Mouse (Mus musculus): ENCODE measurements at regions not wholly inside any gene's neighbourhood (a gene's known extent, or its start where the extent isn't known, plus 50 kb on each side); places are given as distances from the start of the nearest gene placed in this dataset.
A peak's percentile ranks its signal among the peaks of the same experiment; 100 is the strongest.

- no peak for DNase-seq
Measured at GRCm38 (mm10) chr17:45816566-45816965, 82.9 kb upstream of the 1600014C23Rik start.

GRCm38 (mm10) chr17:45815833-45816232 lies 82.2 kb upstream of the 1600014C23Rik start:
- DNase-seq = peak; percentile 28

- DNase-seq = peak; percentile 60
Measured at GRCm38 (mm10) chr17:45815341-45815740, 81.7 kb upstream of the 1600014C23Rik start.

- DNase-seq = peak; percentile 44
Measured at GRCm38 (mm10) chr17:45814586-45814985, 80.9 kb upstream of the 1600014C23Rik start.

GRCm38 (mm10) chr17:45813956-45814355 lies 80.3 kb upstream of the 1600014C23Rik start:
- no peak for DNase-seq

GRCm38 (mm10) chr17:45812289-45812955 lies 78.8 kb upstream of the 1600014C23Rik start:
- DNase-seq = no peak

- DNase-seq = no peak
Measured at GRCm38 (mm10) chr17:45811632-45812221, 78.1 kb upstream of the 1600014C23Rik start.

GRCm38 (mm10) chr17:45809728-45810127 lies 76.1 kb upstream of the 1600014C23Rik start:
- peak; percentile 42 for DNase-seq

- DNase-seq = no peak
Measured at GRCm38 (mm10) chr17:45808374-45808773, 74.7 kb upstream of the 1600014C23Rik start.

- peak; percentile 91 for DNase-seq
Measured at GRCm38 (mm10) chr17:45807452-45807851, 73.8 kb upstream of the 1600014C23Rik start.

GRCm38 (mm10) chr17:45806831-45807230 lies 73.2 kb upstream of the 1600014C23Rik start:
- DNase-seq = no peak

GRCm38 (mm10) chr17:45806430-45806829 lies 72.8 kb upstream of the 1600014C23Rik start:
- peak; percentile 18 for DNase-seq

- DNase-seq = peak; percentile 94
Measured at GRCm38 (mm10) chr17:45805471-45806082, 71.9 kb upstream of the 1600014C23Rik start.

- DNase-seq = no peak
Measured at GRCm38 (mm10) chr17:45803331-45803730, 69.7 kb upstream of the 1600014C23Rik start.

GRCm38 (mm10) chr17:45802439-45802838 lies 68.8 kb upstream of the 1600014C23Rik start:
- DNase-seq = no peak

GRCm38 (mm10) chr17:45799725-45800124 lies 66.1 kb upstream of the 1600014C23Rik start:
- DNase-seq = no peak

GRCm38 (mm10) chr17:45798996-45799395 lies 65.4 kb upstream of the 1600014C23Rik start:
- DNase-seq = no peak

- DNase-seq = no peak
Measured at GRCm38 (mm10) chr17:45798456-45798855, 64.8 kb upstream of the 1600014C23Rik start.

- DNase-seq = no peak
Measured at GRCm38 (mm10) chr17:45797121-45797520, 63.5 kb upstream of the 1600014C23Rik start.

- DNase-seq = no peak
Measured at GRCm38 (mm10) chr17:45794926-45795325, 61.3 kb upstream of the 1600014C23Rik start.

- no peak for DNase-seq
Measured at GRCm38 (mm10) chr17:45790959-45791520, 57.4 kb upstream of the 1600014C23Rik start.

GRCm38 (mm10) chr17:45789777-45790176 lies 56.1 kb upstream of the 1600014C23Rik start:
- peak; percentile 50 for DNase-seq

- DNase-seq = no peak
Measured at GRCm38 (mm10) chr17:45784905-45785304, 51.3 kb upstream of the 1600014C23Rik start.

GRCm38 (mm10) chr17:45784496-45784895 lies 50.9 kb upstream of the 1600014C23Rik start:
- no peak for DNase-seq

All from retina, postnatal 1 day (tissue).